Mouse (Mus musculus): Measurements from ENCODE around the gene Crhbp. TPM values are rescaled to one million over a fixed set of nuclear protein-coding genes. Genes with fewer than 3 reads are reported as not detected.

Gene Crhbp
- total and polyA plus RNA-seq, 2 experiments from 2014 or later = 6.7 to 7.7 TPM

GRCm38 (mm10) chr13:95449730-95450129, 5.0 kb upstream of the Crhbp start:
- ATAC-seq (ENCODE audit: low FRiP score) (no peak), DNase-seq (ENCODE audit: low spot score) (no peak)
- Histone ChIP-seq H3K36me3 (ENCODE audit: insufficient read depth, low read length) (no peaks in the 10 kb centered on the region), H3K27ac (ENCODE audit: low read depth, low read length) (no peak overlapping the region), H3K4me2 (ENCODE audit: low read depth, low read length, poor library complexity, severe bottlenecking) (no peak overlapping the region), H3K27me3 (ENCODE audit: insufficient read depth, low read length) (no peaks in the 10 kb centered on the region), H3K9ac (replicated peaks; ENCODE audit: low read length, poor library complexity, severe bottlenecking) (no peak overlapping the region), H3K4me1 (ENCODE audit: insufficient read depth, low read length) (no peaks in the 10 kb centered on the region), H3K9me3 (ENCODE audit: low read length) (no peaks in the 10 kb centered on the region), H3K4me3 (ENCODE audit: low read depth, low read length) (no peak overlapping the region)
- 58% methylated on average over 3 of the region's 3 CpGs for WGBS
- TF ChIP-seq CTCF (IDR thresholded peaks at IDR 0.05) = no peak

- no peaks in the 10 kb centered on the region for H3K9me3 ChIP-seq (ENCODE audit: low read length)
- no peaks in the 10 kb centered on the region for H3K27me3 ChIP-seq (ENCODE audit: insufficient read depth, low read length)
- peak overlapping the region; percentile 51; the same call in 1 of the 2 replicates for H3K9ac ChIP-seq (replicated peaks; ENCODE audit: low read length, poor library complexity, severe bottlenecking)
- H3K36me3 ChIP-seq (ENCODE audit: insufficient read depth, low read length) = no peaks in the 10 kb centered on the region
- H3K27ac ChIP-seq (ENCODE audit: low read depth, low read length) = no peak overlapping the region
- peak overlapping the region; percentile 94 for H3K4me2 ChIP-seq (ENCODE audit: low read depth, low read length, poor library complexity, severe bottlenecking)
- 0 out of 2 replicates have a peak, but pooled peaks cover 3% of the 10 kb centered on the region for H3K4me1 ChIP-seq (ENCODE audit: insufficient read depth, low read length)
- no peak for ATAC-seq (ENCODE audit: low FRiP score)
- no peak for TF ChIP-seq CTCF (IDR thresholded peaks at IDR 0.05)
- peak overlapping the region; percentile 50 for H3K4me3 ChIP-seq (ENCODE audit: low read depth, low read length)
- DNase-seq (ENCODE audit: low spot score) = no peak
- 15% methylated on average over 7 of the region's 7 CpGs for WGBS
These were observed 433 bp downstream of the Crhbp start for GRCm38 (mm10) chr13:95444291-95444690.

GRCm38 (mm10) chr13:95443376-95444233, 1.1 kb downstream of the Crhbp start:
- no peaks in the 10 kb centered on the region for H3K27me3 ChIP-seq (ENCODE audit: insufficient read depth, low read length)
- DNase-seq (ENCODE audit: low spot score) (peak; percentile 75), ATAC-seq (ENCODE audit: low FRiP score) (peak; percentile 77)
- H3K4me2 ChIP-seq (ENCODE audit: low read depth, low read length, poor library complexity, severe bottlenecking) = peak overlapping the region; percentile 94
- no peaks in the 10 kb centered on the region for H3K9me3 ChIP-seq (ENCODE audit: low read length)
- peak overlapping the region; percentile 51 for H3K9ac ChIP-seq (replicated peaks; ENCODE audit: low read length, poor library complexity, severe bottlenecking)
- no peak overlapping the region for H3K27ac ChIP-seq (ENCODE audit: low read depth, low read length)
- H3K4me3 ChIP-seq (ENCODE audit: low read depth, low read length) = peak overlapping the region; percentile 50
- H3K4me1 ChIP-seq (ENCODE audit: insufficient read depth, low read length) = 0 out of 2 replicates have a peak, but pooled peaks cover 3% of the 10 kb centered on the region
- peak; percentile 67 for TF ChIP-seq CTCF (IDR thresholded peaks at IDR 0.05)
- WGBS = 2% methylated on average over 42 of the region's 46 CpGs
- H3K36me3 ChIP-seq (ENCODE audit: insufficient read depth, low read length) = no peaks in the 10 kb centered on the region

- ATAC-seq (ENCODE audit: low FRiP score) = no peak
- 0 out of 2 replicates have a peak, but pooled peaks cover 3% of the 10 kb centered on the region for H3K4me1 ChIP-seq (ENCODE audit: insufficient read depth, low read length)
- no peaks in the 10 kb centered on the region for H3K27me3 ChIP-seq (ENCODE audit: insufficient read depth, low read length)
- no peaks in the 10 kb centered on the region for H3K36me3 ChIP-seq (ENCODE audit: insufficient read depth, low read length)
- WGBS = 24% methylated on average over 4 of the region's 4 CpGs
- TF ChIP-seq CTCF (IDR thresholded peaks at IDR 0.05) = no peak
- H3K9me3 ChIP-seq (ENCODE audit: low read length) = no peaks in the 10 kb centered on the region
- no peak overlapping the region for H3K27ac ChIP-seq (ENCODE audit: low read depth, low read length)
- H3K4me2 ChIP-seq (ENCODE audit: low read depth, low read length, poor library complexity, severe bottlenecking) = peak overlapping the region; percentile 94
- no peak for DNase-seq (ENCODE audit: low spot score)
- H3K4me3 ChIP-seq (ENCODE audit: low read depth, low read length) = peak overlapping the region; percentile 50
- no peak overlapping the region for H3K9ac ChIP-seq (replicated peaks; ENCODE audit: low read length, poor library complexity, severe bottlenecking)
These were observed 1.8 kb downstream of the Crhbp start for GRCm38 (mm10) chr13:95442901-95443300.

- no peaks in the 10 kb centered on the region for H3K9me3 ChIP-seq (ENCODE audit: low read length)
- H3K27ac ChIP-seq (ENCODE audit: low read depth, low read length) = no peak overlapping the region
- no peak for TF ChIP-seq CTCF (IDR thresholded peaks at IDR 0.05)
- ATAC-seq (ENCODE audit: low FRiP score) (no peak), DNase-seq (ENCODE audit: low spot score) (no peak)
- H3K9ac ChIP-seq (replicated peaks; ENCODE audit: low read length, poor library complexity, severe bottlenecking) = no peak overlapping the region
- no peaks in the 10 kb centered on the region for H3K27me3 ChIP-seq (ENCODE audit: insufficient read depth, low read length)
- no peak overlapping the region for H3K4me2 ChIP-seq (ENCODE audit: low read depth, low read length, poor library complexity, severe bottlenecking)
- no peaks in the 10 kb centered on the region for H3K36me3 ChIP-seq (ENCODE audit: insufficient read depth, low read length)
- H3K4me3 ChIP-seq (ENCODE audit: low read depth, low read length) = no peak overlapping the region
- whole genome bisulfite sequencing = 78% methylated on average over 5 of the region's 5 CpGs
- H3K4me1 ChIP-seq (ENCODE audit: insufficient read depth, low read length) = 0 out of 2 replicates have a peak, but pooled peaks cover 3% of the 10 kb centered on the region
These were observed 5.2 kb downstream of the Crhbp start for GRCm38 (mm10) chr13:95439569-95439968.

- Histone ChIP-seq H3K27me3 (ENCODE audit: insufficient read depth, low read length) (no peaks in the 10 kb centered on the region), H3K4me2 (ENCODE audit: low read depth, low read length, poor library complexity, severe bottlenecking) (no peak overlapping the region), H3K9ac (replicated peaks; ENCODE audit: low read length, poor library complexity, severe bottlenecking) (no peak overlapping the region), H3K9me3 (ENCODE audit: low read length) (no peaks in the 10 kb centered on the region), H3K36me3 (ENCODE audit: insufficient read depth, low read length) (no peaks in the 10 kb centered on the region), H3K4me1 (ENCODE audit: insufficient read depth, low read length) (no peaks in the 10 kb centered on the region), H3K4me3 (ENCODE audit: low read depth, low read length) (no peak overlapping the region), H3K27ac (ENCODE audit: low read depth, low read length) (no peak overlapping the region)
- DNase-seq (ENCODE audit: low spot score) (no peak), ATAC-seq (ENCODE audit: low FRiP score) (no peak)
- 75% methylated on average over 10 of the region's 10 CpGs for WGBS
- TF ChIP-seq CTCF (IDR thresholded peaks at IDR 0.05) = no peak
These were observed 13.0 kb downstream of the Crhbp start for GRCm38 (mm10) chr13:95431760-95432159.
